Mouse (Mus musculus) spleen, adult 2 months (tissue): ENCODE measurements around the gene Antxr1. TPM values are rescaled to one million over a fixed set of nuclear protein-coding genes. Genes with fewer than 3 reads are reported as not detected.

Source experiments
- DNase-seq, 2 experiments: peaks; one replicate each; pipeline versions ENCODE4 v3.0.0 to v3.0.0-alpha.2; 2012 to 2021; ENCODE audit warnings: low spot score in 2 of 2, low read depth in 1 of 2
- H3K27ac ChIP-seq: fragments of 200-500 bp; 2 replicates; pipeline ENCODE4 v1.5.1; 2012; ENCODE audit warnings: low read length, inconsistent platforms; ENCODE audit not compliant: insufficient read depth
- H3K27me3 ChIP-seq: fragments of 200-500 bp; 2 replicates; pipeline ENCODE4 v1.6.1; 2012; ENCODE audit warnings: mild to moderate bottlenecking, moderate library complexity, low read length, inconsistent platforms; ENCODE audit not compliant: control insufficient read depth, insufficient read depth
- H3K36me3 ChIP-seq: fragments of 200-500 bp; 2 replicates; pipeline ENCODE4 v1.6.1; 2012; ENCODE audit warnings: mild to moderate bottlenecking, low read length, inconsistent platforms; ENCODE audit not compliant: control insufficient read depth, insufficient read depth
- H3K4me1 ChIP-seq: fragments of 200-500 bp; 2 replicates; pipeline ENCODE4 v1.6.1; 2011; ENCODE audit warnings: inconsistent platforms; ENCODE audit not compliant: control insufficient read depth, insufficient read depth, insufficient read length
- H3K4me3 ChIP-seq: fragments of 200-500 bp; 2 replicates; pipeline ENCODE4 v1.5.1; 2011; ENCODE audit warnings: mild to moderate bottlenecking, inconsistent platforms; ENCODE audit not compliant: insufficient read depth, insufficient read length; ENCODE audit errors: extremely low read depth
- CTCF ChIP-seq: fragments of 200-500 bp; IDR thresholded peaks from 2 replicates; pipeline ENCODE4 v1.5.1; 2011; ENCODE audit warnings: mild to moderate bottlenecking, inconsistent platforms; ENCODE audit not compliant: insufficient read depth, insufficient read length, insufficient replicate concordance; ENCODE audit errors: extremely low read depth
- POLR2A ChIP-seq: fragments of 200-500 bp; IDR thresholded peaks from 2 replicates; pipeline ENCODE4 v1.6.1; 2011; ENCODE audit warnings: low read depth, low read length, inconsistent platforms
- WGBS: fragments of 180-500 bp; shearing (Covaris S2); methylation state at CpG from one replicate; pipeline ENCODE4 v1.1.7; 2018; 5-methylcytosine and 5-hydroxymethylcytosine counted together
- polyA plus RNA-seq: library from polyadenylated mRNA; depleted of rRNA; stranded (reverse); fragments of >200 nt; gene quantifications from 2 replicates; pipeline ENCODE4 v1.2.3, GENCODE M21; 2012

Gene Antxr1
- polyA plus RNA-seq, 1 experiment = 4.2 TPM

GRCm38 (mm10) chr6:87112125-87112524 lies 223.5 kb downstream of the Antxr1 start:
- no peak overlapping the region for H3K27ac ChIP-seq
- no peaks in the 10 kb centered on the region for H3K36me3 ChIP-seq
- DNase-seq = no peak
- no peaks in the 10 kb centered on the region for H3K27me3 ChIP-seq
- no peak for TF ChIP-seq CTCF
- 97% methylated on average over 6 of the region's 6 CpGs for WGBS
- H3K4me1 ChIP-seq = no peaks in the 10 kb centered on the region
- H3K4me3 ChIP-seq = no peak overlapping the region

GRCm38 (mm10) chr6:87111493-87111892 lies 224.1 kb downstream of the Antxr1 start:
- 95% methylated on average over 1 of the region's 1 CpGs for WGBS
- no peaks in the 10 kb centered on the region for H3K27me3 ChIP-seq
- H3K36me3 ChIP-seq = no peaks in the 10 kb centered on the region
- no peak overlapping the region for H3K4me3 ChIP-seq
- no peak overlapping the region for H3K27ac ChIP-seq
- no peak for DNase-seq
- H3K4me1 ChIP-seq = no peaks in the 10 kb centered on the region
- TF ChIP-seq CTCF = no peak
- TF ChIP-seq POLR2A = no peak

GRCm38 (mm10) chr6:87104123-87104796 lies 231.4 kb downstream of the Antxr1 start, which contains the start of gene D6Ertd527e:
D6Ertd527e (plus strand) TSS chr6:87104746.
- H3K27ac ChIP-seq = no peak within 1 kb of the TSS
- H3K4me3 ChIP-seq = no peak within 1 kb of the TSS
- WGBS = 84% methylated on average over 11 of the region's 11 CpGs
- TF ChIP-seq CTCF (no peak), POLR2A (no peak)
- no peaks in the 10 kb centered on the region for H3K36me3 ChIP-seq
- H3K27me3 ChIP-seq = no peaks in the 10 kb centered on the region
- no peak for DNase-seq
- no peaks in the 10 kb centered on the region for H3K4me1 ChIP-seq

GRCm38 (mm10) chr6:87103314-87103713 lies 232.3 kb downstream of the Antxr1 start:
- Histone ChIP-seq H3K27me3 (no peaks in the 10 kb centered on the region), H3K4me1 (no peaks in the 10 kb centered on the region), H3K4me3 (no peak overlapping the region), H3K36me3 (no peaks in the 10 kb centered on the region), H3K27ac (no peak overlapping the region)
- DNase-seq = no peak
- TF ChIP-seq CTCF (no peak), POLR2A (no peak)
- WGBS = 96% methylated on average over 1 of the region's 1 CpGs

- DNase-seq = no peak
- no peaks in the 10 kb centered on the region for H3K36me3 ChIP-seq
- TF ChIP-seq CTCF = no peak
- TF ChIP-seq POLR2A = no peak
- no peaks in the 10 kb centered on the region for H3K4me1 ChIP-seq
- no peak overlapping the region for H3K27ac ChIP-seq
- WGBS = 65% methylated on average over 7 of the region's 7 CpGs
- H3K4me3 ChIP-seq = no peak overlapping the region
- no peaks in the 10 kb centered on the region for H3K27me3 ChIP-seq
Measured at GRCm38 (mm10) chr6:87102421-87102911, 233.2 kb downstream of the Antxr1 start.

- Histone ChIP-seq H3K36me3 (no peaks in the 10 kb centered on the region), H3K27me3 (no peaks in the 10 kb centered on the region), H3K27ac (no peak overlapping the region), H3K4me3 (no peak overlapping the region), H3K4me1 (no peaks in the 10 kb centered on the region)
- no peak for DNase-seq
- whole genome bisulfite sequencing = 25% methylated on average over 4 of the region's 4 CpGs
- TF ChIP-seq POLR2A (no peak), CTCF (no peak)
Measured at GRCm38 (mm10) chr6:87101955-87102353, 233.7 kb downstream of the Antxr1 start.

- 13% methylated on average over 12 of the region's 12 CpGs for WGBS
- H3K27ac ChIP-seq = no peak overlapping the region
- H3K4me1 ChIP-seq = no peaks in the 10 kb centered on the region
- TF ChIP-seq POLR2A (no peak), CTCF (peak; percentile 94)
- H3K4me3 ChIP-seq = peak overlapping the region; percentile 12; the same call in 1 of the 2 replicates
- no peaks in the 10 kb centered on the region for H3K36me3 ChIP-seq
- peak; percentile 66 to 77 for DNase-seq
- no peaks in the 10 kb centered on the region for H3K27me3 ChIP-seq
Measured at GRCm38 (mm10) chr6:87101281-87101954, 234.2 kb downstream of the Antxr1 start.
